Mouse (Mus musculus) thymus, adult 18-20 months (tissue): ENCODE data around the gene Cavin1.

Experiments used
- DNase-seq, 2 experiments: peaks; one replicate each; pipeline ENCODE4 v3.0.0; 2022; ENCODE audit warnings: mixed read lengths in 2 of 2

The Cavin1 gene

GRCm38 (mm10) chr11:100980438-100980837, 9.8 kb upstream of the Cavin1 start:
- no peak for DNase-seq

DNA sequence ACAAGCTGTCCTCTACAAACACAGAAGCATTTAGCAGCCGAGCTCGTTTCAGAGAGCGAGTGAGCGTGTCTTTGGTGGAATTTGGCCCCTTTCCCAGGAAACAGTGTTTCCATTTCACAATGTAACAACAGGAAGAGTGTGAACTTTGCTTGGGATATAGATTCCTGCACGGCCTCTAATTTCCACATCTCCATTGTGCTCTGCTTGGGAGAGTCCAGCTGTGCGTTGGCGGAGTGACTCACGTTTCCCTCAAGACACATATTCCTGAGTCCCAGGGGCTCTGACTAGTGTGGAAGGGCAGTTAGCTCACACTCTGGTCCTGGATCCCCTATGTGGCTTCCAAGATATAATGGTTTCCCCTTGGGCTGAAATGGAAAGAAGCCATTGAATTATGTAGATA, 9.2 kb upstream of the Cavin1 start:
- DNase-seq: no peak

DNA sequence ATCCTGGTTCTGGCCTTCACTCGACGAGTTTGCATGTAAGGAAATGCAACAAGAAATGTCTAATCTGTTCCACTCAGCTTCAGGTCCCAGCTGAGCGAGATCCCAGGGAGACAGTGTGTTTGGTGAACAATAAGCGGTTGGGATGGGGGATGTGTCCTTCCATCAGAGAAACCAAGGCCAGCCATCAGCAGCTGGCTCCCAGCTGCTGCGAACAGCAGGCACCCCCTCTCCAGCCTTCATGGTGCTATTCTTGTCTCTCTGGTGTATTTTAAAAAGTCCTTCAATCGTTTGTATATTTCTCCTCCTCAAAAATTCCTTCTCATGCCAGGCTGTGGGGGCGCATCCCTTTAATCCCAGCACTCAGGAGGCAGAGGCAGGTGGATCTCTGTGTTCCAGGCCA, 4.6 kb upstream of the Cavin1 start:
- no peak for DNase-seq

DNA sequence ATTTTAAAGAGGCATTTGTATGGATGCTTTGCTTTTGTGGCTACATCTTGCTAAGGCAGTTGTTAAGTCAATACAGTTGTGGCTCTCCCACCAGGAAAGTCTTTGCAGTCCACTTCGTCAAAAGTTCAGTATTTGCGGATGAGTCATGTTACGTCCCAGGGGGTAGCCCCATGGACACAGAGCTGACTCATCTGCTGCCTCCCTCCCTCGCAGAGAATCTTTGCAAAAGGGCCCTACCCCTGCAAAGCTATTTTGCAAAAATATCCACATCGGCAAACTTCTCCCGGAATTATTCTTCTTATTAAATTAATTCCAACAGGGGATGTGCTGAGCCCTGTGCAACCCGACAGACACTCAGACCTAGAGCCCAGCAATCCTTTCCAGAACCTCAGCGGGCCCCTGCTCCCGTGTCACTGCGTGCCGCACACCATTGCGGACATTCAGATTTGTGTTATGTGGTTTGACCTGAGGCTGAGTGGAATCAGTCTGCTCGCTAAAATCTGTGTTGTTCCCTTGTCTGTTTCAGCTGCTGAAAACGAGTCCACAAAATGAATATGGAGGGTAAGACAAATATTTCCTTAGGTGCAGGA, 3.8 kb upstream of the Cavin1 start:
- no peak for DNase-seq

GRCm38 (mm10) chr11:100973245-100973644, 2.6 kb upstream of the Cavin1 start:
- no peak for DNase-seq

DNA sequence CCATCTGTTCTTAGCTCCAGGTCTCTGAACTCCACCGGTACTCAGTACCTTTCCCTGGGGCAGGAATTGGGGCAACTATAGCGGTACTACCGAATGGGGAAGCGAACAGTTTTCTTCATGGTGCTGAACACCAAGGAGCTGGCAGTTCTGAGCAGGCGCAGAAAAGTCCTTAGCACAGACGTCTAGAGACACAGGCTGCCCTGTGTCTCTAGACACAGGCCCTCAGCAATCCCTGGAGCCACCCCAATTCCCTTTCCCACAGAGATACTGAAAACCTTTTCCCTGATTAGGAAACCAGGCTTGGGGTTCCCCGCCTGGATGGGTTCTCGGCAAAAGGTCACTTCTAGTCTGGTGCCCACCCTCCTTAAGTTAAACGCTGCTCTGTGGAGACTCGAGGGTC, 768 bp upstream of the Cavin1 start:
- no peak for DNase-seq

- no peak for DNase-seq
Observed at GRCm38 (mm10) chr11:100969744-100970556, 737 bp downstream of the Cavin1 start.

DNA sequence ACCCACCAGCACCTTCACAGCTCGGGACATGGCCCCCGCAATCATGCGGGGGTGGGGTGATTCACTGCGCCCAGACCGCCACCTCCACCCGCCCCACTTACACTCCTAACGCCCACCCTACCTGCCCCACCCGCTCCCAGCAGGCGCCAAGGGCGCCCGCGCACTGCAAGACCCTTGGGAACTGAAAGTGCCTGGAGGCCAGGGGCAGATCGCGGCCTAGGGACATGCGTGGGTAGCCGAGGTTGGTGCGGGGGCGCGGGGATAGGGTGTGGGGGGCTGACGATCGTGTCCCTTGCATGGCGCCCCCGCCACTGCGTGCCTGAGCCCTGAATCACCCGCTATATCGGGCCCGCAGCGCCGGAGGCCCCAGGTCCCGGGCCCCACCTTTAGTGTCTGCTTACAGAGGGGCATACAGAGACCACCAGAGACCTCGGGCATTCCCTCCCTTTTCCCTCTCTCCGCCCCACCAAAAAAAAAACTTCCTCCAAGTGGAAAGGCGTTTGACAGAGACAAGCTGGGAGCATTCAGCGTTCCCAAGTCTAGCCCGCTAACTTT, 1.4 kb downstream of the Cavin1 start:
- DNase-seq: no peak

DNA sequence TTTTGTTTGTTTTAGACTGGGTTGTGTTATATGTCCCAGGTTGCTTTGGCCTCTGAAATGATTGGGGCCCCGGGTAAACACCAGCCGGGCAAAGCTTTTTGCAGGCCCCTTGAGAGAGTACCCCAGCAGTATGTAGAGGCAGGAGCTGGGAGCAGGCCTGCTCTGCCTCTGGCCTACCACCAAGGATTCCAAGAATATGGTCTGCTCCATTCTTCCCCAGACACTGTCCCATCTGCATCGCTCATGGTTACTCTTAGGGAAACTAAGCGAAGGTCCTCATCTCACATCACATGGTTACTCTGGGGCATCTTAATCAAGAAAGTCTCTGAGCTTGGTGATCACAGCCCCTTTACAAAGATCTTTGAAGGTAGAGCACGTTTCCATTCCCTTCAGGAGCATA, 2.2 kb downstream of the Cavin1 start:
- no peak for DNase-seq

- DNase-seq: no peak
Observed at GRCm38 (mm10) chr11:100967881-100968420, 2.7 kb downstream of the Cavin1 start.

DNA sequence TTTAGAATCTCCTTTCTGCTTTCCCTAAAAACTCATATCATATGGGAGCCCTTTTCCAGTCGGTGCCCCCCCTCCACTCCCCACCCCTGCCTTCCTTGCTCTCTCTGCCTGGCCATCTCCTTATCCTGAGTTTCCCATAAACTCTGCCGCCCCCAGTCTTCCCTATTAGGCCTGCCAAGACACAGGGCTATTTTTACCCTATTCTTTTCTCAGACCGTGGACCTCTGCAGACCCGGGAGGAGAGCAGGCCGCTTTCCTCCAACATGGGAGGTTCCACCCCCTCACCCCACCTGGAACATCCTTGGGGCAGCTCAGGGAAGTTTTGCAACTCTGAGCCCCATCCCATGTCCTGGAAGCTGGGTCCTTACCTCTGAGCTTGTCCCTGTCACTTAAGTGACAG, 3.3 kb downstream of the Cavin1 start:
- DNase-seq: no peak

DNA sequence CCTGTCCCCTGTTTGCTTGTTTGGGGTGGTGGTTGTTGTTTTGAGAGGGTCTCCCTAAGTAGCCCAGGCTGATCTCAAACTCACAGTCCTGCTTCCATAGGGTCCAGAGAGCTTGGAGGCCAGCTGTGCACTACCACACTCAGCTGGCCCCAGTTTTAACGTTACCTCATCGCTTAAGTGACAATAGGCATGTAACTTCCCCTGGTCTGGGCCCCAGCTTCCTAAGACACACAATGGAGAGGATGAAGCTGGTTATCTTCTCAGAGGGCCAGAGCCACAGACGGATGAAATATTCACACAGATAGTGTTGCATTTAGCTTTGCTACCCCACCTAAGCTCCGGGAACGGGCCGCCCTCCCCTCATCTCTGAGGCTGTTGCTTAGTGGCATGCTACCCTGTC, 4.9 kb downstream of the Cavin1 start:
- no peak for DNase-seq

DNA sequence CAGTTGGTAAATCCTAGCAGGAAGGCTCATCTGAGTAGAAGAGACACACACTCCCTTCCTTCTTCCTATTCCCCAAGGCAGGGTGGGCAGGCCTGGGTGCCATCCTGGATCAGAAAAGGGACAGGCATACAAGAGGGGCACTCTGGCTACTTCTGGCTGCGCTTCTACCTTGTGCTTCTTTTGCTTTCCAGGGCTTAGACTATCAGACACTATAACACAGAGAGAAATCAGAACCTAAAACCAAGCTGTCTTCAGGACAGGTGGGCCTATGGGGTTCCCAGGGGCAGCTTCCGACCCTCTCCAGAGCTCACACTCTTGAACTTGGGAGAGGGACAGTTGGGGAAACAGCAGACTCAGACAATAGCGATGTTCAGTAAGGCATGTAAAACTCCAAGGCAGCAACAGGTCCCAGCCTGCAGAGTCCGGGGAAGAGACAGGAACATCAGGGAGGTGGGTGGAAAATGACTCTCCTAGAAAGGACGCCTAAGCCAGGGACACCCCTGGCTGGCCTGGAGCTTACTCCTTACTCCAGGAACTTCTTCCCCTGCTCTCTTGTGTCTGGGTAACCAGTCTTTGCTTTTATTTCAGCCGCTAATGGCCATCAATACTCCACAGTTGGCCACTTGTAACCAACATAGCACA, 5.7 kb downstream of the Cavin1 start:
- DNase-seq: no peak

DNA sequence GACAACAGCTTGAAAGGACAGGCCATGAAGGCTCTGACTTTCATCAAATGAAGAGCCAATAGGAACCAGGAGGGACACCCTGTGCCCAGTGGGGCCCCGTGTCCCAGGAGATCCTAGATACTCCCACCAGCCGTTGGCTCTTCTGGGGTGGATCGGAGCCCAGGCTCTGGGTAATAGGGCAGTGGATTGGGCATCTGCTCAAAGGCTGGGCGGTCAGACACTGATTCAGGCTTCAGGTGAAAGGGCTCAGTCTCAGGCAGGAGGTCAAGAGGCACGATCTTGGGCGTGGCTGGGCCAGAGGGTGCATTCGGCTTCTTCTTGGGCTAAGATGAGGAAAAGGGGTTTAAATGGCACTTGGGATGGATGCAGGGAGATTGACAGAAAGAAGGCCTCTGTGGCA, 6.5 kb downstream of the Cavin1 start:
- no peak for DNase-seq

DNA sequence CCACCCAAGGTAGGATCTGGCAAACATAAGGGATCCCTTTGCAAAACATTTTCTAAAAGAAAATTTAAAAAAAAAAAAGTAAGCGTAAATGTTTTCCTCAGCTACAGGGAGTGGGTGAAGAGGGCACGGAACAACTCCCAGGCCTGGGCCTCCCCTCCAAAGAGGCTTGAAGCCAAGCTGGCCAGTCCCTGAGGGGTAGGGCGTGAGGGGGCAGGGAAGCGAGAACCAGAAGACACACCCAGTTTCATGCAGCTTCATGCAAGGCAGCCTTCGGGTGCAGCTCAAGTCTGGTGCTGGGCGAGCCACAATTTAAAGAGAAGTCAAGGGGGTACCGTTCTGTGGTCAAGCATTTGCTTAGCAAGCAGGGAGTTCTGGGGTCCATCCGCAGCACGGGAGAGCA, 7.0 kb downstream of the Cavin1 start:
- no peak for DNase-seq

DNA sequence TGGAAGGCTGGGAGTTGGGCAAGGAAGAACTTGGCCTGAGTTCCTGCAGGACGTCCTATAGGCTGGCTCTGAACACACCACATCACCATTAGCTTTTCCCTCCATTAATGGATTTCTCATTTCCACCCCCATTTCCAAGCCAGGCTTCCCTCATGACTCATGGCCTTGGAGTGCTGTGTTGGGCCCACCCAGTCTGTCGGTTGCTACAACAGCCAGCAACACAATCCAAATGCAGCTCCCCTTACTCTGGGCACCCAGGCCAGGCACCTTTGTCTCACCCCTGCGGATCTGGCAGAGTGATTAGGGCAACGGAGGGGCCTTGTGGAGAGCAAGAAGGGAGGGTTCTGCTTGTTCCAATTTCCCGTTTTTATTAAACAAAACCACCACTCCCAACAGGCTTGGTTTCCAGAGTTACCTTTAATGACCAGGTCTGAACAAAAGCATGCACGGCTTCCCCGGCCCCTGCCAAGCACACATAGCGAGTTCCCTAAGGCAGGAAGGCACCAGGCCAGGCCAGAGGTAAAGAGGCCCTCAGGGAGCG, 8.2 kb downstream of the Cavin1 start:
- no peak for DNase-seq

DNA sequence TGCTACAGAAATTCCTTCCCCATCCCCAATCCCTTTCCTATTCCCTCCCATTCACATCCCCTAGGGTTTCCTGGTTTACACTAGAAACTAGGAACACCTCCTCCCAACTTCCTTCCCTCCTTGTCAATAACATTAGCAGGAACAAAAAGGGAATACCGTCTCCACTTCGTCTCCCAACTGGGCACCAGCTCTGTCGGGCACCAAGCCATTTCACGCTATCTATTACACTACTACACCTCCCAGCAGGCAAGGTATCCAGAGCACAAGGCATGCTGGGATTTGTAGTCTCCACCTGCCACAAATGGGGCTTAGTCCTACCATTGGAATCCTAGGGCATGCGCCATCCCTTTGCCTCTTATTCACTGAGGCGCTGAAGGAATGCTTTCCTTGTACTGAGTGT, 10.1 kb downstream of the Cavin1 start:
- DNase-seq: no peak

- DNase-seq: no peak
Observed at GRCm38 (mm10) chr11:100959826-100960225, 10.9 kb downstream of the Cavin1 start.

GRCm38 (mm10) chr11:100959464-100959810, 11.2 kb downstream of the Cavin1 start:
- DNase-seq: no peak

DNA sequence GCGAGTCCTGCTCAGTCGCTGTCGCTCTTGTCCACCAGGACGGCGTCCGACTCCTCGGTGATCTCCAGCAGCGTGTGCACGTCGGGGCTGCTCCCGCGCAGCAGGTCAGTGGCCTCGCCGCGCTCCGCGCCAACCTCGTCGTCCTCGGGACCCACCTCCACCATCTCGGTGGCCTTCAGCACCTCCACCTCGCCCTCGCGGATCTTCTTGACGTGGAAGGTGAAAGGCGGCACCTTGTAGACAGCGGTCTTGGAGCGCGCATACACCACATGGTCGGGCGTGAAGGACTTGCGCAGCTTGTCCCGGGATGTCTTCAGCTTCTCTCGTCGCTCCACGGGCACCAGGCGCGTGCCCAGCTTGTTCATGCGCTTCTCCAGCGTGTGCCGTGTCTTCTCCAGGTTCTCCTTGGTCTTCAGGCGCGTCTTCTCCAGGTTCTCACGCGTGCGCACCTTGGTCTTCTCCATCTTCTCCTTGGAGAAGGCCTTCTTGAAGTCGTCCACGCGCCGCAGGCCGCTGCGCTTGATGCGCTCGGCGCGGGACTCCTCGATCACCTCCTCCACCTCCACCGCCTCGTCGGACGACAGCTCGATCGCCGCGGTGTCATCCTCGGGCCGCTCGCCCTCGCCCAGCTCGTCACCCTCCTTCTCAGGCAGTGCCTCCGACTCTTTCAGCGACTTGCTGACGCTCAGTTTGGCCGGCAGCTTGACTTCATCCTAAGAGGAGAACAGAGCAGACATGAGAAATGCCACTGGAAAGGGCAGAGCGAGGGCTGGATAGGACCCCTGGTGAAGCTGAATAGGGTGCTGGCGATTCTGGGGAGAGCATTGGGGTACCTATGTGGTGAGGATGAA, 11.8 kb downstream of the Cavin1 start:
- DNase-seq: no peak

DNA sequence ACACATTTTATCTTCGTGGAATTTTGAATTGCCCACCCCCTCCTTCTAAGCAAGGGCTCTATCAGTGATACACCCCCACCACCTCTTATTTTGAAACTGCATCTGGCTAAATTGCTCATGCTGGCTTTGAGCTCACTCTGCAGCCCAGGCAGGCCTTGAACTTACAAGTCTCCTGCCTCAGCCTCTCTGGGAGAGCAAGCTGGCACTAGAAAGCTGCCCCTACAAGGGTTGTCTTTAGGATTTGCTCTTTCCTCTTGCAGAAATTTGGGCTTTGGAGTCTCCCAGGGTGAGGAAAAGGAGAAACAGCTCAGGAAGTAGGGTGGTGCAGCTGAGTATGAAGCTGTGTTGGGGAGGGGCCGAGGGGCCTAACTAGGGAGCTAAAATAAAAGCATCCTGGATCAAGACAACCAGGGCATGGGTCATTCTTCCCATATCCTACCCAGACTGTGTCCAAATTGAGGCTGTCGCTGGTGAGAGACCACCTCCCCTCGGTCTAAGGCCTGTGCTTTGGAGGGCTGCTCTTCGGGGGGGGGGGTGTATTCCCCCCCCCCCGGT, 12.7 kb downstream of the Cavin1 start:
- DNase-seq: no peak

DNA sequence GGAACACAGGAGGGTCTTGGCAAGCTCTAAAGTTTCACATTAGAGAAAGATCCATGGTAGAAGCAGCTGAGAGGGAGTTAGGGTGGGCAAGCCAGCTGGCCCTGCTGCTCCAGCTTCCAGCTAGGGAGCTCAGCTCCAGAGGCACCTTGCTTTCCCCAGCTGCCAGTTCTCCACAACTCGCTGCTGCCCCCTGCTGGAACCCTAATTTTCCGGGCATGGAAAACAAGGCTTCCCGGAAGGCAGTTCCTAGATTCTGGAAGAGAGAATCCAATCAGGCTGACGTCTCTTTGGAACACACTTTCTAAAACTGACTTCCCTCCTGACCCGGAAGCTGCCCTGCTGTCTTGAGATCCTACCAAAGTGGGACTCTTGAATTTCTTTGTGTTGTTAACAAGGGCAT, 13.4 kb downstream of the Cavin1 start:
- peak; percentile 50 to 57 for DNase-seq
